Mouse (Mus musculus) left cerebral cortex, postnatal 25 days (tissue): ENCODE results near the gene Adam15. TPM values are rescaled to one million over a fixed set of nuclear protein-coding genes. Genes with fewer than 3 reads are reported as not detected.

Source experiments
- DNase-seq, 2 experiments: peaks; one replicate each; pipeline ENCODE4 v3.0.0; 2022; ENCODE audit warnings: low spot score in 2 of 2, mixed read lengths in 1 of 2
- intact Hi-C: fragments of 180-260 bp; cut with DNase I; formaldehyde crosslinking; loops from one replicate; pipeline ENCODE4 v1.15.1; 2025
- total RNA-seq, 2 experiments: library from RNA; stranded (reverse); gene quantifications; 2 replicates each; pipeline ENCODE4 v1.2.3; 2021

The Adam15 gene
- total RNA-seq, 2 experiments from 2014 or later = 101 to 105 TPM

GRCm38 (mm10) chr3:89315195-89315929, 34.4 kb downstream of the Adam15 start:
- intact Hi-C loops = loop anchor here (5.0 to 10.0 kb wide), 2 partner anchors 361 to 542 kb away; partner anchors contain the start of genes Ash1l and Dap3
- peak; percentile 75 to 79 for DNase-seq

- intact Hi-C loops = loop anchor here (5.0 to 10.0 kb wide), 2 partner anchors 360 to 543 kb away; partner anchors contain the start of genes Ash1l and Dap3
- no peak for DNase-seq
These were observed 35.0 kb downstream of the Adam15 start for GRCm38 (mm10) chr3:89314791-89315190.

GRCm38 (mm10) chr3:89314340-89314739, 35.5 kb downstream of the Adam15 start:
- intact Hi-C loops = loop anchor here (10.0 kb wide), 1 partner anchor 360 kb away; the partner anchor contains the start of genes Ash1l and Dap3

GRCm38 (mm10) chr3:89308089-89308488, 41.7 kb downstream of the Adam15 start:
- DNase-seq = peak; percentile 42 to 58
- intact Hi-C loops = loop anchor here (2.0 kb wide), 1 partner anchor 57 kb away; no protein-coding TSS in a partner anchor

More at GRCm38 (mm10) chr3:89314340-89314739, 35.5 kb downstream of the Adam15 start:
- DNase-seq = no peak

GRCm38 (mm10) chr3:89305551-89306325, 44.1 kb downstream of the Adam15 start:
- DNase-seq = no peak
- intact Hi-C loops = no loop called here

GRCm38 (mm10) chr3:89305105-89305504, 44.7 kb downstream of the Adam15 start:
- no peak for DNase-seq
- intact Hi-C loops = no loop called here

GRCm38 (mm10) chr3:89304440-89304839, 45.4 kb downstream of the Adam15 start:
- DNase-seq = no peak
- intact Hi-C loops = no loop called here

GRCm38 (mm10) chr3:89300514-89300913, 49.3 kb downstream of the Adam15 start:
- DNase-seq = no peak
- intact Hi-C loops = no loop called here

GRCm38 (mm10) chr3:89300071-89300470, 49.7 kb downstream of the Adam15 start:
- intact Hi-C loops = no loop called here
- no peak for DNase-seq

GRCm38 (mm10) chr3:89299499-89299898, 50.3 kb downstream of the Adam15 start:
- DNase-seq = peak in 1 of 2 experiments; percentile 54
- intact Hi-C loops = loop anchor here (5.0 kb wide), 1 partner anchor 42 kb away; the partner anchor contains the start of gene Dpm3

GRCm38 (mm10) chr3:89298908-89299307, 50.9 kb downstream of the Adam15 start:
- DNase-seq = no peak
- intact Hi-C loops = loop anchor here (5.0 kb wide), 1 partner anchor 42 kb away; the partner anchor contains the start of gene Dpm3

GRCm38 (mm10) chr3:89296761-89297396, 52.9 kb downstream of the Adam15 start:
- intact Hi-C loops = loop anchor here (5.0 kb wide), 1 partner anchor 40 kb away; the partner anchor contains the start of gene Dpm3
- DNase-seq = peak in 1 of 2 experiments; percentile 27

- peak in 1 of 2 experiments; percentile 31 for DNase-seq
- intact Hi-C loops = loop anchor here (5.0 kb wide), 1 partner anchor 38 kb away; the partner anchor contains the start of gene Dpm3
These were observed 54.0 kb downstream of the Adam15 start for GRCm38 (mm10) chr3:89295685-89296230.

- DNase-seq = no peak
- intact Hi-C loops = no loop called here
These were observed 55.6 kb downstream of the Adam15 start for GRCm38 (mm10) chr3:89294195-89294594.

GRCm38 (mm10) chr3:89293247-89293918, 56.4 kb downstream of the Adam15 start:
- intact Hi-C loops = no loop called here
- no peak for DNase-seq

- intact Hi-C loops = no loop called here
- no peak for DNase-seq
These were observed 57.5 kb downstream of the Adam15 start for GRCm38 (mm10) chr3:89292303-89292702.

GRCm38 (mm10) chr3:89291874-89292273, 57.9 kb downstream of the Adam15 start:
- intact Hi-C loops = no loop called here
- DNase-seq = no peak
